Mouse (Mus musculus) layer of hippocampus, adult 6 months (tissue): ENCODE measurements around the gene Gm5890. TPM values are rescaled to one million over a fixed set of nuclear protein-coding genes. Genes with fewer than 3 reads are reported as not detected.

Experiments used
- long read RNA-seq, 2 experiments: library from polyadenylated mRNA; unstranded; transcript quantifications; one replicate each; pipeline ENCODE4 v2.0.0; 2019 to 2020
- polyA plus RNA-seq: library from polyadenylated mRNA; unstranded; fragments of <200 nt; fragmentation: Nextera tagmentation; gene quantifications from 2 replicates; pipeline ENCODE4 v1.2.3, GENCODE M21; 2021

Gene Gm5890
- not detected in 2 replicates for polyA plus RNA-seq
- long read RNA-seq, experiment 1: 0 reads
- long read RNA-seq, experiment 2: 0 reads

DNA sequence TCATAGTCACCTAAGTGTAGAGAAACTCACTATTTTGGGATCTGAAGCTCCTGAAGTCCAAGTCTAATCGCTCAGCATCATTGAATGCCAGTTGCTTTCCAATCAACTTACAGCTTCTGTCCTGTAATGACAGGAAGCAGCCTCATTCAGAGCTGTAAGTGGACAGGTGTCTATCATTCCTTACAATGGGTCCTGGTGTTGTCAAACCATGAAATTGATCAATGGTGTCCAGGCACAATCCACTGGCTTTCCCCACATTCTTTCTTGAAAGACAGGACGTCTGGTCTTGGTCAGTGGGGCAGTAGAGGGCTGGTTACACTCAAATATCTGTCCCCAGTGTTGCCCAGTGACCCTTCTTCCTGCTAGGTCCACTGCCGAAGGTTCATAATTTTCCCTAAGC lies at the start of gene Gm5890:
TSS of gene Gm5890 (minus strand) at position 101 of the 400 bp plus-strand sequence.

DNA sequence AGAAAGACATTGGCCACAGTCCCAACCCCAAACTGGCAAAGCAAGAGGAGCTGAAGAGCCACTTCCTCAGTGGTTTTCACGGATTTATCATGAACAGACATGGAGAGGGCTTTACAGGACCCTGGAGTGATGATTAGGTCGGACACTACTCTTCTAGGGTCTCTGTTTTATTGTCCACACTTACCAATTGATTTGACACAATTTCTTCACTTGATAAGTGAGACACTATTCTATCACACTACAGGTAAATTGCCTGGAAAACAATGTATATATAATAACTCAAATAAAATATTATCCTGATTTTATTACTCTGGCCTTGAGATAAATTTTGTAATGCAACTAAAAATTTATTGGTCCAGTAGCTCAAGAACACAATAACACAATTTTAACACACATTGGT lies 28.9 kb downstream of the Gm5890 start, which contains the start of gene Gm4498:
TSS of gene Gm4498 (minus strand) at position 101 of the 400 bp plus-strand sequence.

Other genes with a start within 250 kb of the Gm5890 start
- gene Vmn1r91, start 163.2 kb downstream of the Gm5890 start, polyA plus RNA-seq: not detected in 2 replicates
- gene Gm16442, start 140.3 kb downstream of the Gm5890 start, polyA plus RNA-seq: not detected in 2 replicates
- not detected in 2 replicates for gene Vmn1r93, start 123.7 kb downstream of the Gm5890 start, polyA plus RNA-seq
- gene Vmn1r94, start 94.5 kb downstream of the Gm5890 start, polyA plus RNA-seq: not detected in 2 replicates
- not detected in 2 replicates for gene Vmn1r95, start 69.1 kb downstream of the Gm5890 start, polyA plus RNA-seq
- not detected in 2 replicates for gene Gm6164, start 57.2 kb downstream of the Gm5890 start, polyA plus RNA-seq
- gene Gm4498, start 29.0 kb downstream of the Gm5890 start, polyA plus RNA-seq: not detected in 2 replicates
- not detected in 2 replicates for gene Gm4133, start 71.2 kb upstream of the Gm5890 start, polyA plus RNA-seq
- not detected in 2 replicates for gene Gm5728, start 112.6 kb upstream of the Gm5890 start, polyA plus RNA-seq
- not detected in 2 replicates for gene Vmn1r100, start 155.1 kb upstream of the Gm5890 start, polyA plus RNA-seq
- gene Vmn1r101, start 179.8 kb upstream of the Gm5890 start, polyA plus RNA-seq: not detected in 2 replicates
- gene Gm10670, start 212.1 kb upstream of the Gm5890 start, polyA plus RNA-seq: not detected in 2 replicates
- not detected in 2 replicates for gene Vmn1r103, start 247.7 kb upstream of the Gm5890 start, polyA plus RNA-seq